Mouse (Mus musculus): ENCODE measurements at regions not wholly inside any gene's neighbourhood (a gene's known extent, or its start where the extent isn't known, plus 50 kb on each side); places are given as distances from the start of the nearest gene placed in this dataset.

- ATAC-seq (ENCODE audit: low FRiP score) (no peak), DNase-seq (ENCODE audit: low spot score) (no peak)
- Histone ChIP-seq H3K36me3 (replicated peaks; ENCODE audit: control insufficient read depth, insufficient read depth) (no peaks in the 10 kb centered on the region), H3K4me2 (replicated peaks) (no peak overlapping the region), H3K4me1 (replicated peaks; ENCODE audit: control insufficient read depth, insufficient read depth, low read length) (no peaks in the 10 kb centered on the region), H3K9me3 (ENCODE audit: control insufficient read depth, low read length) (no peaks in the 10 kb centered on the region), H3K27me3 (ENCODE audit: control insufficient read depth, insufficient read depth, low read length) (no peaks in the 10 kb centered on the region), H3K4me3 (replicated peaks; ENCODE audit: low read length) (no peak overlapping the region), H3K27ac (no peak overlapping the region), H3K9ac (no peak overlapping the region)
- 88% methylated on average over 4 of the region's 4 CpGs for WGBS
These were observed 366.5 kb downstream of the Gpat3 start for GRCm38 (mm10) chr5:101211974-101212373.

- Histone ChIP-seq H3K27me3 (ENCODE audit: control insufficient read depth, insufficient read depth, low read length) (no peaks in the 10 kb centered on the region), H3K4me3 (replicated peaks; ENCODE audit: low read length) (no peak overlapping the region), H3K27ac (no peak overlapping the region), H3K4me2 (replicated peaks) (no peak overlapping the region), H3K9me3 (ENCODE audit: control insufficient read depth, low read length) (0 out of 2 replicates have a peak, but pooled peaks cover 4% of the 10 kb centered on the region), H3K4me1 (replicated peaks; ENCODE audit: control insufficient read depth, insufficient read depth, low read length) (no peaks in the 10 kb centered on the region), H3K36me3 (replicated peaks; ENCODE audit: control insufficient read depth, insufficient read depth) (no peaks in the 10 kb centered on the region), H3K9ac (no peak overlapping the region)
- ATAC-seq (ENCODE audit: low FRiP score), result no peak
- no peak for DNase-seq (ENCODE audit: low spot score)
- WGBS, result 90% methylated on average over 5 of the region's 5 CpGs
These were observed 362.6 kb downstream of the Gpat3 start for GRCm38 (mm10) chr5:101208150-101208549.

- H3K4me2 ChIP-seq (replicated peaks), result no peak overlapping the region
- no peak for ATAC-seq (ENCODE audit: low FRiP score)
- no peak overlapping the region for H3K9ac ChIP-seq
- no peak overlapping the region for H3K4me3 ChIP-seq (replicated peaks; ENCODE audit: low read length)
- WGBS, result 83% methylated on average over 4 of the region's 4 CpGs
- no peak for DNase-seq (ENCODE audit: low spot score)
- H3K9me3 ChIP-seq (ENCODE audit: control insufficient read depth, low read length), result no peaks in the 10 kb centered on the region
- no peaks in the 10 kb centered on the region for H3K4me1 ChIP-seq (replicated peaks; ENCODE audit: control insufficient read depth, insufficient read depth, low read length)
- H3K36me3 ChIP-seq (replicated peaks; ENCODE audit: control insufficient read depth, insufficient read depth), result no peaks in the 10 kb centered on the region
- H3K27ac ChIP-seq, result no peak overlapping the region
- H3K27me3 ChIP-seq (ENCODE audit: control insufficient read depth, insufficient read depth, low read length), result no peaks in the 10 kb centered on the region
These were observed 350.0 kb downstream of the Gpat3 start for GRCm38 (mm10) chr5:101195501-101195900.

GRCm38 (mm10) chr5:101190976-101191375, 345.5 kb downstream of the Gpat3 start:
- Histone ChIP-seq H3K36me3 (replicated peaks; ENCODE audit: control insufficient read depth, insufficient read depth) (no peaks in the 10 kb centered on the region), H3K9me3 (ENCODE audit: control insufficient read depth, low read length) (no peaks in the 10 kb centered on the region), H3K27ac (no peak overlapping the region), H3K4me2 (replicated peaks) (no peak overlapping the region), H3K27me3 (ENCODE audit: control insufficient read depth, insufficient read depth, low read length) (no peaks in the 10 kb centered on the region), H3K4me1 (replicated peaks; ENCODE audit: control insufficient read depth, insufficient read depth, low read length) (no peaks in the 10 kb centered on the region), H3K4me3 (replicated peaks; ENCODE audit: low read length) (no peak overlapping the region), H3K9ac (no peak overlapping the region)
- DNase-seq (ENCODE audit: low spot score) (no peak), ATAC-seq (ENCODE audit: low FRiP score) (no peak)
- WGBS, result 94% methylated on average over 2 of the region's 2 CpGs

GRCm38 (mm10) chr5:101173183-101173582, 327.7 kb downstream of the Gpat3 start:
- H3K36me3 ChIP-seq (replicated peaks; ENCODE audit: control insufficient read depth, insufficient read depth), result no peaks in the 10 kb centered on the region
- H3K27me3 ChIP-seq (ENCODE audit: control insufficient read depth, insufficient read depth, low read length), result no peaks in the 10 kb centered on the region
- H3K4me1 ChIP-seq (replicated peaks; ENCODE audit: control insufficient read depth, insufficient read depth, low read length), result no peaks in the 10 kb centered on the region
- DNase-seq (ENCODE audit: low spot score) (no peak), ATAC-seq (ENCODE audit: low FRiP score) (no peak)
- WGBS, result 82% methylated on average over 9 of the region's 9 CpGs
- H3K9me3 ChIP-seq (ENCODE audit: control insufficient read depth, low read length), result no peaks in the 10 kb centered on the region
- no peak overlapping the region for H3K4me2 ChIP-seq (replicated peaks)
- H3K27ac ChIP-seq, result no peak overlapping the region
- no peak overlapping the region for H3K4me3 ChIP-seq (replicated peaks; ENCODE audit: low read length)
- no peak overlapping the region for H3K9ac ChIP-seq

- Histone ChIP-seq H3K4me2 (replicated peaks) (no peak overlapping the region), H3K9ac (no peak overlapping the region), H3K9me3 (ENCODE audit: control insufficient read depth, low read length) (no peaks in the 10 kb centered on the region), H3K4me3 (replicated peaks; ENCODE audit: low read length) (no peak overlapping the region), H3K27ac (no peak overlapping the region), H3K36me3 (replicated peaks; ENCODE audit: control insufficient read depth, insufficient read depth) (no peaks in the 10 kb centered on the region), H3K4me1 (replicated peaks; ENCODE audit: control insufficient read depth, insufficient read depth, low read length) (no peaks in the 10 kb centered on the region), H3K27me3 (ENCODE audit: control insufficient read depth, insufficient read depth, low read length) (no peaks in the 10 kb centered on the region)
- ATAC-seq (ENCODE audit: low FRiP score), result no peak
- no peak for DNase-seq (ENCODE audit: low spot score)
- 71% methylated on average over 10 of the region's 10 CpGs for WGBS
These were observed 327.3 kb downstream of the Gpat3 start for GRCm38 (mm10) chr5:101172782-101173181.

- ATAC-seq (ENCODE audit: low FRiP score) (no peak), DNase-seq (ENCODE audit: low spot score) (no peak)
- Histone ChIP-seq H3K9me3 (ENCODE audit: control insufficient read depth, low read length) (no peaks in the 10 kb centered on the region), H3K27ac (no peak overlapping the region), H3K36me3 (replicated peaks; ENCODE audit: control insufficient read depth, insufficient read depth) (no peaks in the 10 kb centered on the region), H3K4me1 (replicated peaks; ENCODE audit: control insufficient read depth, insufficient read depth, low read length) (no peaks in the 10 kb centered on the region), H3K9ac (no peak overlapping the region), H3K4me2 (replicated peaks) (no peak overlapping the region), H3K27me3 (ENCODE audit: control insufficient read depth, insufficient read depth, low read length) (no peaks in the 10 kb centered on the region), H3K4me3 (replicated peaks; ENCODE audit: low read length) (no peak overlapping the region)
- WGBS, result 53% methylated on average over 2 of the region's 2 CpGs
These were observed 323.6 kb downstream of the Gpat3 start for GRCm38 (mm10) chr5:101169074-101169473.

- no peak overlapping the region for H3K4me3 ChIP-seq (replicated peaks; ENCODE audit: low read length)
- DNase-seq (ENCODE audit: low spot score), result peak; percentile 44
- no peak overlapping the region for H3K27ac ChIP-seq
- H3K9ac ChIP-seq, result no peak overlapping the region
- no peaks in the 10 kb centered on the region for H3K36me3 ChIP-seq (replicated peaks; ENCODE audit: control insufficient read depth, insufficient read depth)
- H3K4me2 ChIP-seq (replicated peaks), result no peak overlapping the region
- H3K27me3 ChIP-seq (ENCODE audit: control insufficient read depth, insufficient read depth, low read length), result no peaks in the 10 kb centered on the region
- H3K9me3 ChIP-seq (ENCODE audit: control insufficient read depth, low read length), result no peaks in the 10 kb centered on the region
- WGBS, result 69% methylated on average over 8 of the region's 8 CpGs
- H3K4me1 ChIP-seq (replicated peaks; ENCODE audit: control insufficient read depth, insufficient read depth, low read length), result 0 out of 2 replicates have a peak, but pooled peaks cover 4% of the 10 kb centered on the region
- no peak for ATAC-seq (ENCODE audit: low FRiP score)
These were observed 318.2 kb downstream of the Gpat3 start for GRCm38 (mm10) chr5:101163624-101164213.

- Histone ChIP-seq H3K9ac (no peak overlapping the region), H3K4me1 (replicated peaks; ENCODE audit: control insufficient read depth, insufficient read depth, low read length) (0 out of 2 replicates have a peak, but pooled peaks cover 4% of the 10 kb centered on the region), H3K27ac (no peak overlapping the region), H3K4me2 (replicated peaks) (no peak overlapping the region), H3K9me3 (ENCODE audit: control insufficient read depth, low read length) (no peaks in the 10 kb centered on the region), H3K4me3 (replicated peaks; ENCODE audit: low read length) (no peak overlapping the region), H3K27me3 (ENCODE audit: control insufficient read depth, insufficient read depth, low read length) (no peaks in the 10 kb centered on the region), H3K36me3 (replicated peaks; ENCODE audit: control insufficient read depth, insufficient read depth) (no peaks in the 10 kb centered on the region)
- DNase-seq (ENCODE audit: low spot score), result no peak
- no peak for ATAC-seq (ENCODE audit: low FRiP score)
- 45% methylated on average over 5 of the region's 5 CpGs for WGBS
These were observed 317.6 kb downstream of the Gpat3 start for GRCm38 (mm10) chr5:101163112-101163511.

GRCm38 (mm10) chr5:101157416-101157815, 311.9 kb downstream of the Gpat3 start:
- H3K4me3 ChIP-seq (replicated peaks; ENCODE audit: low read length), result no peak overlapping the region
- H3K9me3 ChIP-seq (ENCODE audit: control insufficient read depth, low read length), result no peaks in the 10 kb centered on the region
- H3K27ac ChIP-seq, result no peak overlapping the region
- no peaks in the 10 kb centered on the region for H3K36me3 ChIP-seq (replicated peaks; ENCODE audit: control insufficient read depth, insufficient read depth)
- WGBS, result 58% methylated on average over 1 of the region's 1 CpGs
- H3K4me1 ChIP-seq (replicated peaks; ENCODE audit: control insufficient read depth, insufficient read depth, low read length), result no peaks in the 10 kb centered on the region
- H3K4me2 ChIP-seq (replicated peaks), result no peak overlapping the region
- DNase-seq (ENCODE audit: low spot score) (no peak), ATAC-seq (ENCODE audit: low FRiP score) (no peak)
- no peak overlapping the region for H3K9ac ChIP-seq
- H3K27me3 ChIP-seq (ENCODE audit: control insufficient read depth, insufficient read depth, low read length), result no peaks in the 10 kb centered on the region

Data from hindbrain, embryonic 14.5 days (tissue).